In genomic region chr5:147892735-147893134, GRCm38 (mm10) we compare ENCODE assay signal across 15 mouse cellular contexts. TPM values are rescaled to one million over a fixed set of nuclear protein-coding genes. Genes with fewer than 3 reads are reported as not detected.
A peak's percentile ranks its signal among the peaks of the same experiment; 100 is the strongest.
DNase-seq lines count a peak whose midpoint lies in the region; ATAC-seq and TF ChIP-seq lines count a peak whose summit lies in the region.
"Had no signal": no experiment of that assay in that cellular context is flagged by ENCODE, and none has a peak within 500 bp of the region (broad histone marks: within the 10 kb centered on the region; RNA-seq: fewer than 3 reads in every experiment).

No protein-coding gene starts in this region.

- H3K9ac ChIP-seq in MEL (ENCODE audit: control insufficient read depth, low read depth, low read length, poor library complexity, severe bottlenecking), result no peak overlapping the region
- H3K9ac ChIP-seq in liver, embryonic 16.5 days (ENCODE audit: low read depth, low read length), result peak overlapping the region; percentile 84
- H3K9ac ChIP-seq: forebrain, embryonic 12.5 days had no signal

- no peaks in the 10 kb centered on the region for H3K36me3 ChIP-seq in heart, embryonic 10.5 days
- peaks cover 0 to 23% of the 10 kb centered on the region in 2 experiments; a peak in 2 of 4 replicates for H3K36me3 ChIP-seq in MEL (ENCODE audit: control insufficient read depth in 1 of 2, insufficient read depth in 2 of 2, low read length in 2 of 2)
- H3K36me3 ChIP-seq in liver, embryonic 16.5 days (ENCODE audit: control insufficient read depth, insufficient read depth), result no peaks in the 10 kb centered on the region; the same call in 1 of the 2 replicates
- H3K36me3 ChIP-seq: forebrain, embryonic 12.5 days; limb, embryonic 10.5 days had no signal

- H3K79me2 ChIP-seq in MEL (ENCODE audit: control insufficient read depth, insufficient read depth, low read length, poor library complexity), result no peaks in the 10 kb centered on the region

- H3K4me3 ChIP-seq in heart, embryonic 10.5 days, result peak overlapping the region; percentile 76
- no peak overlapping the region for H3K4me3 ChIP-seq in MEL (ENCODE audit: control insufficient read depth in 1 of 2, insufficient read depth in 1 of 2, low read depth in 2 of 2, low read length in 2 of 2)
- H3K4me3 ChIP-seq in liver, embryonic 16.5 days (ENCODE audit: low read depth, low read length), result peak overlapping the region; percentile 81
- H3K4me3 ChIP-seq: forebrain, embryonic 12.5 days had no signal

- no peak for TF ChIP-seq CTCF in MEL (IDR thresholded peaks at IDR 0.05 in 2 of 3, conservative IDR thresholded peaks at IDR 0.05 in 1 of 3; ENCODE audit: control insufficient read depth in 1 of 3, insufficient read depth in 1 of 3, low read depth in 2 of 3, low read length in 3 of 3, poor library complexity in 1 of 3, severe bottlenecking in 1 of 3)

- peak overlapping the region; percentile 78 for H3K4me2 ChIP-seq in liver, embryonic 16.5 days (ENCODE audit: low read depth, low read length)

- TF ChIP-seq EP300 in MEL (IDR thresholded peaks at IDR 0.05; ENCODE audit: low read depth in 1 of 2, low read length in 2 of 2), result no peak

- H3K4me1 ChIP-seq in heart, embryonic 10.5 days, result peaks cover 24% of the 10 kb centered on the region
- peaks cover 11 to 35% of the 10 kb centered on the region in 2 experiments for H3K4me1 ChIP-seq in MEL (ENCODE audit: control insufficient read depth in 1 of 2, insufficient read depth in 2 of 2, low read length in 2 of 2)
- peaks cover 40% of the 10 kb centered on the region for H3K4me1 ChIP-seq in liver, embryonic 16.5 days (ENCODE audit: control insufficient read depth, low read depth, low read length)

- H3K27me3 ChIP-seq in heart, embryonic 10.5 days (ENCODE audit: insufficient read depth, poor library complexity, severe bottlenecking), result no peaks in the 10 kb centered on the region
- H3K27me3 ChIP-seq in MEL (ENCODE audit: control insufficient read depth in 1 of 2, insufficient read depth in 2 of 2, low read length in 2 of 2), result no peaks in the 10 kb centered on the region
- no peaks in the 10 kb centered on the region for H3K27me3 ChIP-seq in liver, embryonic 16.5 days (ENCODE audit: control insufficient read depth, insufficient read depth, low read depth, low read length)

- no peak for TF ChIP-seq POLR2A in MEL (IDR thresholded peaks at IDR 0.05; ENCODE audit: control insufficient read depth in 1 of 2, insufficient read depth in 1 of 2, low read depth in 1 of 2, low read length in 2 of 2, poor library complexity in 1 of 2)

- no peak for ATAC-seq in liver, embryonic 16.5 days (ENCODE audit: low read depth)

- H3K9me3 ChIP-seq in heart, embryonic 10.5 days, result no peaks in the 10 kb centered on the region
- H3K9me3 ChIP-seq in MEL (replicated peaks; ENCODE audit: insufficient read depth, low read length), result no peaks in the 10 kb centered on the region
- H3K9me3 ChIP-seq in liver, embryonic 16.5 days (replicated peaks; ENCODE audit: control insufficient read depth, low read length), result no peaks in the 10 kb centered on the region
- H3K9me3 ChIP-seq: forebrain, embryonic 12.5 days; limb, embryonic 10.5 days had no signal

- no peak for TF ChIP-seq RAD21 in MEL (IDR thresholded peaks at IDR 0.05; ENCODE audit: low read depth, low read length)

- no peak for DNase-seq in heart, embryonic 10.5 days (ENCODE audit: low spot score)
- no peak for DNase-seq in heart, adult 8-10 months (ENCODE audit: low spot score)
- DNase-seq in kidney, adult 9 months, result peak; percentile 37
- DNase-seq in kidney, adult 18-20 months, result no peak
- no peak for DNase-seq in MEL (ENCODE audit: low read depth, low spot score)
- DNase-seq in gastrocnemius, adult 8-10 months (ENCODE audit: low spot score in 2 of 2), result no peak
- no peak for DNase-seq in adrenal gland, adult (ENCODE audit: inconsistent age in 2 of 2, low spot score in 1 of 2)
- DNase-seq: gastrocnemius, postnatal 10 days; lung, postnatal 10 days; right cerebral cortex, postnatal 4 days; thymus, postnatal 25 days had no signal

- WGBS in heart, embryonic 10.5 days, result 19% methylated on average over 6 of the region's 6 CpGs
- 25% methylated on average over 6 of the region's 6 CpGs for WGBS in liver, embryonic 16.5 days (ENCODE audit: insufficient replicate concordance)

- peak overlapping the region; percentile 52; the same call in 1 of the 2 replicates for H3K27ac ChIP-seq in heart, embryonic 10.5 days
- peak overlapping the region; percentile 0; the same call in 1 of the 2 replicates for H3K27ac ChIP-seq in MEL (ENCODE audit: control insufficient read depth, low read depth, low read length)
- H3K27ac ChIP-seq in liver, embryonic 16.5 days (ENCODE audit: low read length), result peak overlapping the region; percentile 86
- H3K27ac ChIP-seq: forebrain, embryonic 12.5 days; kidney, postnatal 0 days; limb, embryonic 10.5 days had no signal

TF ChIP-seq in MEL, 35 proteins besides CTCF, POLR2A, EP300 and RAD21:
- no peak for TF ChIP-seq POLR2AphosphoS2 (IDR thresholded peaks at IDR 0.05; ENCODE audit: low read length)
- TF ChIP-seq TCF12 (IDR thresholded peaks at IDR 0.05; ENCODE audit: low read depth, low read length), result no peak
- TF ChIP-seq USF2 (IDR thresholded peaks at IDR 0.05; ENCODE audit: borderline replicate concordance in 1 of 2, insufficient read depth in 1 of 2, low read depth in 1 of 2, low read length in 2 of 2), result no peak
- TF ChIP-seq SMC3 (IDR thresholded peaks at IDR 0.05; ENCODE audit: low read depth, low read length), result no peak
- no peak for TF ChIP-seq UBTF (IDR thresholded peaks at IDR 0.05; ENCODE audit: borderline replicate concordance, insufficient read depth, low read depth, low read length)

RNA-seq across cellular contexts. Expression of gene Slc46a3, which starts 1.9 kb away (rescaled TPM):
- 3.5 and 3.8 TPM in 2 replicates for polyA plus RNA-seq in heart, embryonic 10.5 days (2016; fragmentation: Nextera tagmentation; extraction: Ambion mirVana)
- total RNA-seq in heart, adult 8-10 months (2022), result 10 to 100 TPM; 15.8 to 19.1 (median 18.9) TPM
- 2.5 and 3.0 TPM in 2 replicates for total RNA-seq in MEL (2012; rRNA removed)
- polyA plus RNA-seq in MEL (2012; ENCODE audit: insufficient read depth in 1 of 2, insufficient read length in 2 of 2, low read depth in 1 of 2, low replicate concordance in 2 of 2, missing spikeins in 1 of 2), result 1 to 10 TPM in 1 of 2 experiments, not detected in 1; 7.7 TPM
- 16.2 and 16.6 TPM in 2 replicates for polyA plus RNA-seq in liver, embryonic 16.5 days (2015; fragmentation: Nextera tagmentation; extraction: Ambion mirVana)
- 10 to 100 TPM in 2 of 4 experiments, 1 to 10 TPM in 2; 7.3 to 12.0 (median 9.9) TPM for total RNA-seq in gastrocnemius, adult 8-10 months (2022)

RNA-seq across cellular contexts. Expression of gene Pomp, which starts 32.5 kb away (rescaled TPM):
- polyA plus RNA-seq in heart, embryonic 10.5 days (2016; fragmentation: Nextera tagmentation; extraction: Ambion mirVana), result 392 and 458 TPM in 2 replicates
- 100 to 1,000 TPM; 126 to 181 (median 148) TPM for total RNA-seq in heart, adult 8-10 months (2022)
- 324 and 348 TPM in 2 replicates for total RNA-seq in MEL (2012; rRNA removed)
- polyA plus RNA-seq in MEL (2012; ENCODE audit: insufficient read depth in 1 of 2, insufficient read length in 2 of 2, low read depth in 1 of 2, low replicate concordance in 2 of 2, missing spikeins in 1 of 2), result 100 to 1,000 TPM in 1 of 2 experiments, not detected in 1; 500 TPM
- polyA plus RNA-seq in liver, embryonic 16.5 days (2015; fragmentation: Nextera tagmentation; extraction: Ambion mirVana), result 172 and 202 TPM in 2 replicates
- total RNA-seq in gastrocnemius, adult 8-10 months (2022), result 100 to 1,000 TPM; 128 to 135 (median 130) TPM

Comparison
In these comparisons a context has a peak if more than half of its experiments do, and no peak if none do; other contexts are left out.
1. H3K27ac ChIP-seq: peak in every context shown above with its lines; median percentile 86 in liver, embryonic 16.5 days; 52 in heart, embryonic 10.5 days; 0 in MEL.
2. H3K4me3 ChIP-seq: peak in heart, embryonic 10.5 days (single experiment) and liver, embryonic 16.5 days (single experiment); none in MEL (0 of 2).